Mouse (Mus musculus) urinary bladder, postnatal 25 days (tissue): ENCODE measurements around the gene Map3k4.

Source experiments
- DNase-seq: peaks from one replicate; pipeline ENCODE4 v3.0.0; 2022; ENCODE audit warnings: low spot score

Map3k4 gene

GRCm38 (mm10) chr17:12184283-12184682 lies 134.3 kb downstream of the Map3k4 start:
- DNase-seq: no peak

- no peak for DNase-seq
These were observed 135.7 kb downstream of the Map3k4 start for GRCm38 (mm10) chr17:12182702-12183485.

GRCm38 (mm10) chr17:12179766-12180165 lies 138.8 kb downstream of the Map3k4 start:
- no peak for DNase-seq

GRCm38 (mm10) chr17:12179339-12179738 lies 139.3 kb downstream of the Map3k4 start:
- no peak for DNase-seq
